Comparison of ENCODE assay signal across 8 mouse cellular contexts in genomic region chr3:38885481-38886001, GRCm38 (mm10). TPM values are rescaled to one million over a fixed set of nuclear protein-coding genes. Genes with fewer than 3 reads are reported as not detected.
A peak's percentile ranks its signal among the peaks of the same experiment; 100 is the strongest.
DNase-seq lines count a peak whose midpoint lies in the region; ATAC-seq and TF ChIP-seq lines count a peak whose summit lies in the region.

No protein-coding gene starts in this region.

- H3K4me3 ChIP-seq in hindbrain, embryonic 16.5 days (ENCODE audit: low read length) = peak overlapping the region; percentile 80

- intact Hi-C loops in left cerebral cortex, postnatal 25 days (cut with DNase I) = loop anchor here (2.0 to 5.0 kb wide), 6 partner anchors 97 to 1235 kb away; no protein-coding TSS in a partner anchor

- peak; percentile 72 for ATAC-seq in Patski
- ATAC-seq in hindbrain, embryonic 16.5 days = peak; percentile 89
- peak; percentile 52 for ATAC-seq in megakaryocyte progenitor cell, adult 5-6 weeks (replicated peaks; ENCODE audit: poor library complexity)

- no peaks in the 10 kb centered on the region for H3K27me3 ChIP-seq in Patski
- no peaks in the 10 kb centered on the region for H3K27me3 ChIP-seq in hindbrain, embryonic 16.5 days (replicated peaks; ENCODE audit: control insufficient read depth, insufficient read depth, low read length)

- H3K4me2 ChIP-seq in hindbrain, embryonic 16.5 days (ENCODE audit: low read length) = peak overlapping the region; percentile 93

- WGBS in hindbrain, embryonic 16.5 days = under 1% methylated on average over 52 of the region's 56 CpGs

- peak; percentile 19 for DNase-seq in Patski (ENCODE audit: low read depth, low spot score)
- peak; percentile 61 to 75 for DNase-seq in cerebellum, postnatal 4 days (ENCODE audit: low spot score in 2 of 2)
- peak; percentile 75 to 76 for DNase-seq in gastrocnemius, adult 8-10 months (ENCODE audit: low spot score in 2 of 2)
- peak; percentile 75 to 78 for DNase-seq in left cerebral cortex, postnatal 25 days (ENCODE audit: low spot score in 2 of 2)
- peak; percentile 64 to 74 for DNase-seq in right cerebral cortex, postnatal 36 days (ENCODE audit: low spot score in 2 of 2)
- DNase-seq in T-cell, adult 2 months (ENCODE audit: low spot score) = no peak

- CTCF ChIA-PET in Patski (lab: Charles Lee) = interaction anchor here (1.1 to 3.5 kb wide), 5 partner anchors 33 to 1114 kb away, joined by 3 to 27 read pairs (median 11); no protein-coding TSS in a partner anchor

- POLR2A ChIA-PET in Patski (lab: Charles Lee) = interaction anchor here (0.6 to 1.0 kb wide), 3 partner anchors 42 to 934 kb away, joined by 3 to 4 read pairs (median 3); no protein-coding TSS in a partner anchor

- peak overlapping the region; percentile 96 for H3K27ac ChIP-seq in hindbrain, embryonic 16.5 days (ENCODE audit: low read depth, low read length)

- H3K9me3 ChIP-seq in hindbrain, embryonic 16.5 days (ENCODE audit: control insufficient read depth, low read length) = no peaks in the 10 kb centered on the region

- peak overlapping the region; percentile 91 for H3K9ac ChIP-seq in hindbrain, embryonic 16.5 days (ENCODE audit: low read depth, low read length)

- TF ChIP-seq CTCF in Patski (IDR thresholded peaks at IDR 0.05) = no peak

- in situ Hi-C loops in Patski (cut with MboI; ENCODE audit: low pct_unique_long_range_greater_than_20kb) = loop anchor here (5.0 to 10.0 kb wide), 3 partner anchors 337 to 1117 kb away; no protein-coding TSS in a partner anchor

- peaks cover 4% of the 10 kb centered on the region; the same call in 1 of the 2 replicates for H3K36me3 ChIP-seq in hindbrain, embryonic 16.5 days (ENCODE audit: control insufficient read depth, insufficient read depth, low read length)

- peaks cover 16% of the 10 kb centered on the region for H3K4me1 ChIP-seq in hindbrain, embryonic 16.5 days (ENCODE audit: control insufficient read depth, insufficient read depth, low read depth, low read length)

RNA-seq across cellular contexts. Expression of gene Fat4, which starts 1.2 kb away (rescaled TPM):
- 3.5 TPM for polyA plus RNA-seq in Patski (2021)
- total RNA-seq in gastrocnemius, adult 8-10 months (2022) = 1 to 10 TPM; 1.6 to 2.6 (median 2.0) TPM
- 6.8 and 7.2 TPM in 2 replicates for polyA plus RNA-seq in hindbrain, embryonic 16.5 days (2015; fragmentation: Nextera tagmentation; extraction: Ambion mirVana)
- total RNA-seq in left cerebral cortex, postnatal 25 days (2021) = 10 to 100 TPM; 12.8 to 13.3 TPM
- 0.02 TPM in 1 of 2 replicates, not detected in the other for total RNA-seq in megakaryocyte progenitor cell, adult 5-6 weeks (2015)
- not detected in 2 replicates for total RNA-seq in megakaryocyte progenitor cell, adult 5-6 weeks (2017)
